Mouse (Mus musculus): ENCODE data around the gene Gm7271.

The Gm7271 gene

DNA sequence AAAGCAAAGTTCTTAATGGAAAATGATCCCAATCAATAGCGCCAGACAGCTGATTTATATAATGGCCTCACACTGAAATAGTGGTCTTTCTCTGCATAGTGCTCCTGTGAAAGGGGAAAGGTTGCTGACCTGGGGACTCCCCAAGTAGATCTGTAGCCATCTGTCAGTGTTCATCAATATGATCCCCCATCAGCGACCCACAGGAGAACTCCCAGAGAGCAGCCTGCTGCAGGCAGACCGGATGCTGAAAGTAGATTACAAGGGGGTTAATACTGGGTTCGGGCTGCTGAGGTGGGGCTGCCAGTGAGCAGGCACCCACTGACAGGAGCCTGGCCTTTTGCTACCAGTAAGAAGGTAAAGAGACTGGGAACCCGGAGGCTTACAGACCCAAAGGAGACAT lies at the start of gene Gm7271:
Gene Gm7271 (plus strand): TSS at position 230 of the 400 bp plus-strand sequence.
- DNase-seq = no peak

DNA sequence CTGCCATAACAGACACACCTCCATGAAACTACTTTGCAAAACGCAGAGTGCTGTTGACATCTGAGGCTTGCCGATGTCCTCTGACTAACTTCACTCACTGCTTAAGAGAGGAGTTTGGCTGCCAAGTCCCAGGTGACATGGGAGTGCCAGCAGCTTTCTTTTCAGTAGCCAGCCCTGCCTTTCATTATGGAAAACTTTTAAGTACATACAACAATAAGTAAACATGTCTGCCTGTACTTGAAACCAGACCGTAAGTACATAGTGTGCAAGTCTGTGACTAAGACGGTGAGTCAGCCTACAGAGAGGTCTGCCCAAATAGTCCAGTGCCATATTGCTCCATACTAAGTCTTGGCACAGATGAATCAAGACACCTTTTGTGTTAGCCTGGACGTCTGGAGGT lies 46.7 kb upstream of the Gm7271 start:
- DNase-seq = no peak

DNA sequence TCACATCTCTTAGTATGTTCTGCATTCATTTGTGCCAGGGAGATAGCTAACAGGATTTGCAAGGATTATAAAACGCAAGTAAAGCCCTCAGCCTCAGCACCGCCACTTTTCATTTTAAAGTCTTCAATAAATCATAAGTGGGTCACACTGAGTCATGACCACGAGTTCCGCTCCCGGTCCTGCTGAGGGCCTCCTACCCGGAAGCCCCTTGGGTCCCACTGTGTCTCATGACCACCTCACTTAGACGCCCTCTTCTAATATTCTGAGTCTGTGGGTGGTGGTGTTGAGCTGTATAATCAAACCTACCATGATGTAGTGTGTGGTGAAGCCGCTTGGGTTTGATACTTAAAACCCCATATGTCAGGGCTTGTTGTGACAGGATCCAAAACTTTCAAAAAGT lies 46.1 kb upstream of the Gm7271 start:
- no peak for DNase-seq

DNA sequence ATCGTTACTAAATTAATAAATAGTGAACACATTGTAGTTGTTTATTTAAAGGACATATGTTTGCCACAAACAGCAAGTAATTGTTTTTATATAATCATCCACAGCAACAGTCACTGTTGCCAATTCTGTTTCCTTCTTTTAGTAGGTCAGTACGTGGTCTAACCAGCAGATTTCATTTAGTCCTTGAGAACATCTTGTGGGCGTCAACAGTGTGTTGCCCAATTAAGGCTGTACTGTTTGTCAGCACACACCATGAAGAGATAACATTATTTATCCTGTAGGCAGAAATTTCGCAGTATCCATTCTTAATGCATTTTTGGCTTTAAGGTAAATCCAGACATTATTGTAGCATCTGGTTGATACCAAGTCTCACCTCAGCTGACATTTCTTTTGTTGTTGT lies 42.4 kb upstream of the Gm7271 start:
- DNase-seq = no peak

DNA sequence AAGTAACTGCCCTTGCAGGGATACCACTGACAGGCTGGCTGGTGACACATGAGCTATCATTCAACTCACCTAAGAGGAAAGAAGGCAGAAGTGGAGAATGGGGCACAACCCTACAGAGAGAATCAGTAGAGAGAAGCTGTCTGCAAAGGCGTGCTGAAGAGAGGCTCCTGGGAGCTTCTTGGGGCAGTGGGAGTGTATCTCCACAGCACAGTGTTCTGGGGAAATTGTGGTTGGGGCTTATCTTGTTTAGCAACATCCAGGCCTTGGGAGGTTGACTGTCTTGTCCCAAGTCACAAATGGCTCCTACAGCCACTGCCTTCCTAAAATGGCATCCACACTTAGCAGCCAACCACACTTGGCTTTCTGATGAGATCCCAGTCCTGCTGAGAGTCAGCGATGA lies 8.9 kb upstream of the Gm7271 start:
- DNase-seq = no peak

DNA sequence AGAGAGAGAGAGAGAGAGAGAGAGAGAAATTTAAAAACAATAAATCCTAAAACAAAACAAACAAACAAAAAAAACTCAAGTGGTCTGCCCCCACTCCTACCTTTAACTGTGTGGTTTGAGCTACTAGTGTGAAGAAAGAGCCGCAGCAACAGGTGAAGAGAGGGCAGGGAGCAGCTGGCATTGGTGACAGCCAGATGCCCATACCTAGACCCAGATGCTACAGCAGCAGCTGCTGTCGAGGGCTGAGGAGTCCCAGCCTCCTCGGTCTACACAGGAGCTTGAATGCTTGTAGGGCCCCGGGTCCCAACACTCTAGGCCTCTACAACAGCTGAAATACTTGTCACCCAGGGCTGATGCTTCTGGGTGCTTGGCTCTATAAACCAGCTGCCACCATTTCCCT lies 7.0 kb upstream of the Gm7271 start:
- DNase-seq = no peak

DNA sequence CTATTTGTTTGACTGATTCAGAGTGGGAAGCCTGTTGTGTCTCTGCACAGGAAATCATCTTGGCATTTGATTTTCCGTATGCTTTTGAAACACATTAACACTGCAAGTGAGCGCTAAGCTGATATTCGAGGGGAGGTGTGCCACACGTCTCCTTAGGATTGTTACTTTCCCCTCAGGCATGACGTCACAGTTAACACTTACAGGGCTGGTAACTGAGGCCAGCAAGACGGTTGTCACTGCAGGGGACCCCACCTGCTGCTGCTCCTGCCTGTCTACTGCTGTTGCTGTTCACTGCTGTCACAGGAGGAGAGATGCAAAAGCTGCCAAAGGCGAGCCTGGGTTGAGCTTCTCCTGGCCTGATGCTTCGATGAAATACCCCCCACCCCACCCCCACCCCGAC lies 6.1 kb upstream of the Gm7271 start:
- no peak for DNase-seq

DNA sequence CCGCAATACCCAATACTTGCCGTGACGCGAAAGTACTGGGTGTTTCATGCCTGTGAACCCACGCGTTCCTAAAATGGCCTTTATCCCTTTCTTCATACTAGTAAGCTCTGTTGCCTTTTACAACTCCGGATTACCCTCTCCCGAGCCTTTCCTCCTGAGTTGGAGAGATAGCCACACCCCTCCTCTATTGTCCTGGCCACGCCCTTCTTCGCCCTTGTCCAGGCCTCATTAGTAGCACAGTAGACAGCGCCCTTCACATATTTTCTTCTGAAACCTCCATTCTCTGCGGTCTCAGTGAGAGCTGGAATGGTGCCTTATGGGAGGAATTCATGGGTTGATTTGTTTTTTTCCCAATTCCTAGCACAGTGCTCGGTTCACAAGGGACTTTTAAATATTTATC lies 11.3 kb downstream of the Gm7271 start:
- no peak for DNase-seq

DNA sequence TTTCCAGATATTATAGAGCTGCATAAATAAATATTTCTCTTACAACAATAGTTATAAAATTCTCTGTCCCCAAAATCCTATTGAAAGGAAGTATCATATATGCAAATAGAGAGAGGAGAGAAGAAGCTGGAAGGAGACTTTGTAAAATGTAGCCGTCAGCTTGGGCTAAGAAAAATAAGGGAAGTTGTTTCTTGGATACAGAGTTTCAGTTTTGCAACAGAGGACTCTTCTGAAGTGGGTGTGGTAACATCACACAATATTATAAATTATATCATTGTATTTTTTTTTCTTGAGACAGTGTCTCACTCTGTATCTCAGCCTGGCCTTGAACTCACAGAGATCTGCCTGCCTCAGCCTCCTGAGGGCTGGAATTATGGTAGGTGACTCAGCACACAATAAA lies 38.6 kb downstream of the Gm7271 start:
- DNase-seq = no peak

DNA sequence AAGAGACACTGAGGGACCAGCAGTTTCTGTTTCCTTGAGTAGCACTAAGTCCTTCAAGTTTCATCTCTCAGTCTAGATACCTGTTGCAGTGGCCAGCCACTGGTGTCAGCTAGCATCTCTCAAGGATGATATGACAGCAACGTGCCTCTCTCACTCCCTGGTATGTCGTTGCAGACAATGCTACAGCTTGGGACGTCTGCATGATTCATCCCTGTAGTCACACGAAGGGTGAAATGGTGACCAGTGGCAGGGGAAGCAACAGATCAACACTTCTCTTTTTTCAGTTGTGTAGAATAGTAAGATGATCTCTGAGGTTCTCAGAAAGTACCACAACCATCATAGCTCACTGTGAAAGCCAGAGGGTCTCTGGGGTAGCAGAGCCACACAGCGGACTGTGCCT lies 40.8 kb downstream of the Gm7271 start:
- DNase-seq = no peak

DNA sequence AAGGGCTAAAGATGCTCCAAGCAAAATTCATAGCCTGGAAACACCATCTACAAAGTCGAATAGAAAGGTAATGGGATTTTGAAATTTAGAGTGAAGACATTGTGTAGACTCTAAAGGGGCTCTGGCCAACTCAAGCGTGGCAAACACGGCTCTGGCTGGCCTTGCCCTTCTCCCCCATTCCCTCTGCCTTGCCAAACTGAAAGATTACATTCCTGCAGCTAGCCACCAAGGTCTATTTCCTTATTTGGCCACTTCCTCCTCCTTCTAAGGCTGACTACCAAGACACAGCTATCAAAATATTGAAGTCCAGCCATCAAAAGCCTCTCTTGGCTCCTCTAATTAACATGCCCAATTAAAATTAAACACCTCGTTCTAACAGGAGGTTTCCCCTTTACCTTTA lies 41.2 kb downstream of the Gm7271 start:
- DNase-seq = no peak

DNA sequence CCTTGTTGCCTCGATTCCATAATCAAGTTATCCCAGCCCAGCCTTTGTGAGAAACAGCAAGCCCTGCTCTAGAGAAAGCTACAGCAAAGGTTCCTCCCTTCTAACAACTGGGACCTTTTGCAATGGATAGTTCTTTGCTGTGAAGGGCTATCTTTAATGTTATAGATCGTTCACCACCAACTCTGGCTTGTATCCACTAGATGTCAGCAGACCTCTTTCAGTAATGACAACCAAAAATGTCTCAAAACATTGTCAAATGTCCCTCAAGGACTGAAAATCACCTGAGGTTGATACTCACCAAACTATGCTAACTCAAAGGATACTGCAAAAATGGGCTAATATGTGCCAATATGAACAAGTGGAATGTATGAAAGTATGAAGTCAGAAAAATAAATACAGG lies 42.0 kb downstream of the Gm7271 start:
- no peak for DNase-seq

DNA sequence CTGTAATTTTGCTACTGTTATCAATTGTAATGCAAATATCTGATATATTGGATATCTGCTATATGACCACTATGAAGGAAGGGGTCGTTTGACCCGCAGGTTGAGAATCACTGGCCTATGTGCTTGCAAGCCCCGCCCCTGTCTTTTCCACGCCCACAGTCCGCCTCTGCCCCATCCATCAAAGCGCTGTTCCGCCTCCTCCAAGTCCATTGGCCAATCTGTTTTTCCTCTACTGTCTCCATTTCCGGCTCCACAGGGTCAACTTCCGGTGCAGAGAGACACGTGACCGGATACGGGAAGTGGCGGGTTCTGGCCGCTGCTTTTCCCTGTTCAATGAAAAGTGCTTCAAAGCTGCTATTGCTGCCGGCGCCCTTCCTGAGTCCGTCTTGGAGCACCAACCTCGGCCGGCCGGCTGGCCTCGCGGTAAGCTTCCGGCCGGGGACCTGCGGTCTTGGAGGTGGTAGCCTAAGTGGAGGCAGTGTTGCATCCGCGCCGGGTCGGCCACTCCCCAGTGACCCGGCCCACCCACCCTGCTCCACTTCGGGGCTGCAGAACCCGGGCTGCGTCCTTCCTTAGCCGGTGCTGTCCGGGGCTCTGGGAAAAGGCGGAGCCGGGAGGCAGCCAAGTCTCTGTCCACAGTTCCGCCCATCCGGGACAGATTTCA lies 45.3 kb downstream of the Gm7271 start, which contains the start of gene Exoc1:
Gene Exoc1 (plus strand): TSS at position 272 of the 664 bp plus-strand sequence.
- peak; percentile 96 for DNase-seq

DNA sequence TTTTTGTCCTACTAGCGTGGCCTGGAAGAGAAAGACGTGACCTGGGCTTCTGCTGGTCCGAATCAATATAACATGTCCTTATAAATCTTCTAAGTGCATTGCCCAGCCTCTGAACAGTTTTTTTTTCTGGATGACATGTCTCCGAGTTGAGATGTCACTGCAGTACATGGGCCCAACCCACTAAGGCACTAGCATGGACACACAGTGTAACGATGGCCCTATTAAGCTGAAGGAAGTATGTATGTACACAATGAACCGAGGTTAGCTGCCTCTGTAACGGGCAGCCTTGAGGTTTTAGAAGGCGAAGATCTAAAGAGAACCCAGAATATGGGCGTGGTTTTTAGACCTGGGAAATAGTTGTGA lies 45.8 kb downstream of the Gm7271 start:
- no peak for DNase-seq

DNA sequence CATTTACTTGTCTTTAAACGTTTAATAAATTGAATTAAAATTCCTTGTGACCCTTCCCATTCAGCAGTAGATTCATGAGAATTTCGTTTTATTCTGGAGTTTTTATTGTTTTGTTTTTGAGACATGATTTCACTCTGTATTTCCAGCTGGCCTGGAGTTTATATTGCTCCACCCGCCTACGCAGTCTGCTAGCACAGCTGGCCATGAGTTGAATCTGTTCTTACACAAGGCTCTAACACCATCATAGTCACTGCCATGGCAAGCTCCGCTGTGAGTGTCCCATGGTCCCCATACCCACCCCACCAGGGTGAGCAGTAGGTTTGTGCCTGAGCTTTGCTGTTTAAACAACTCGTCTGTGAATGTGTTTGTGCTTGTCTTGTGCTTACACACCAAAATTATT lies 49.3 kb downstream of the Gm7271 start:
- no peak for DNase-seq

DNA sequence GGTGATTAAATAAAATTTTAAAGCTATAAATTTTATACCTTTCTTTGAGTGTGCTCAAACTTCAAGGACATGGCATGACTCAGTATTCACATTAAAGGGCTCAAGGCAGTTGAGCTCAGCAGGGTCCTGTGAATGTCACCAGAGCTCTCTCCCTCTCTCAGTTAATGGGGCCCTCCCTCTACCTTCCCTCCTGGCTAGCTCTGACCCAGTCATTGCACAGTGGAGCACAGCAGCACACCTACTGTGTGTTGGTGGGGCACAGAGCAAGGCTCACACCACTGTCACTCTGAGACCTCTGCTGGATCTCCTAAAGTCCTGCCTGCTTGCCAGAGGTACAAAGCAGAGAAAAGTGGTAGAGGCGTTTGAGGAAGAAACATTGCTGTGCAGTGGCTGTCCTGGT lies 52.4 kb downstream of the Gm7271 start:
- no peak for DNase-seq

DNA sequence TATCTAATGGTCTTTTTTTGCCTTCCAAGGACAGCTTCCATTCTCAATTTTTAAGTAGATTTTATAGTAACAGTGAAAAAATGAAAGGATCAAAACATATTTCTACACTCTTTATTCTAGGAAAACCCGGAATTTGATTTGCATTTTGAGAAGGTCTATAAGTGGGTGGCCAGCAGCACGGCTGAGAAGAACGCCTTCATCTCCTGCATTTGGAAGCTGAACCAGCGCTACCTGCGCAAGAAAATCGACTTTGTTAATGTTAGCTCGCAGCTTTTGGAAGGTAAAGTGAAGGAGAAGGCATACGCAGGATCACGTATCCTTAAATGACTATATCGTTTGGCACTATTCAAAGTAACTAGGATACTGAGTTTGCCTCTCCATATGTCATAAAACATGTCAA lies 53.7 kb downstream of the Gm7271 start:
- DNase-seq = no peak

DNA sequence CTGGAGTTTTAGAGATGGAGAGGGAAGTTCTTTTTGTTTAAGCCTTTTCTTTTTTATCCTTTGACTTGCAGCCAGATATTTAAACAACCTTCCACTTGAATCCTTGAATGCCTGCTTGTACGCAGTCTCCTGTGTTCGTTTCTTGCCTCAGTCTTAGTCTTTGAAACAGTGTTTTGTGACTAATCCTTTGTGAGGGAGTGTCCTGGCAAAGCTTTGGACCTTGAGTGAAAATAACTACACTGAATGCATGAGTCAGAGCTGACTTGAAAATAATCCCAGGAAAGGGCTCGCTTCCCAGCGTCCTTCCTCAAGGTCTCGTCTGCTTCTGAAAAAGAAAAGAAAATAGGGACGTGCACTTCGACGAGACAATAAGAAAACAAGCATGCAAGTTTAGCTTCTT lies 56.3 kb downstream of the Gm7271 start:
- DNase-seq = peak in 1 of 2 experiments; percentile 12

DNA sequence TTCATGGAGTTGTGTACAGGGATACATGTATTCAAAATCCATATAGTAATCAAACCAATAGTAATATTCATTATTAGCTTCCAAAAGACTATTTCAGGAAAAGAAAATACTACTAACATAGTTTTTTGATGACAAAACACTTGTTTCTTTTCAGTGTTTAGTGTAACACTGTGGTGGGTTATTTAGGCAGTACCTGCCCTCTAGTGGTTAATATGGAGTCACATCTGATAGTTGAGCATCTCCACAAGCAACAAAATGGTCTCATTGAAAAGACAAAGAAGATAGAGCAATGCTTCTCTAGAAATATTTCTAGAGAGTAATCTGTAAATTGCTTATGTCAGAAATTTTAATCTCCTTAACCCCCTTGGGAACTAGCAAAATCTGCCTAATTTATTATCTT lies 57.0 kb downstream of the Gm7271 start:
- DNase-seq = no peak

DNA sequence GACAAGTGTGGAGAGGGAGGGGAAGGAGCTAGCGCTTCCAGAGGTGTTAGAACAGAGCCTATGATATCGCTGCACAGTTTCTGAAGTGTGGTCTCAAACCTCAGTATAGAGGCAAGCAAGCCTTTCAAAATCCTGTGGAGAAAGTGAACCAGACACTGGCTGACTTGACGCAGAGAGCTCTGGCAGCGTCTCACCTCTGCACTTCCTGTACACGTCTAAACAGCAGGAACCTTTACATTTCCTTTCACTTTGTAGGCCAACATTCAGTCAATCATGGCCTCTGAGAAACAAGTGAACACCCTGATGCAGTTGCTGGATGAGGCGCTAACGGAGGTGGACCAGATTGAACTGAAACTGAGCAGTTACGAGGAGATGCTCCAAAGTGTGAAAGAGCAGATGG lies 59.4 kb downstream of the Gm7271 start:
- DNase-seq = no peak

DNA sequence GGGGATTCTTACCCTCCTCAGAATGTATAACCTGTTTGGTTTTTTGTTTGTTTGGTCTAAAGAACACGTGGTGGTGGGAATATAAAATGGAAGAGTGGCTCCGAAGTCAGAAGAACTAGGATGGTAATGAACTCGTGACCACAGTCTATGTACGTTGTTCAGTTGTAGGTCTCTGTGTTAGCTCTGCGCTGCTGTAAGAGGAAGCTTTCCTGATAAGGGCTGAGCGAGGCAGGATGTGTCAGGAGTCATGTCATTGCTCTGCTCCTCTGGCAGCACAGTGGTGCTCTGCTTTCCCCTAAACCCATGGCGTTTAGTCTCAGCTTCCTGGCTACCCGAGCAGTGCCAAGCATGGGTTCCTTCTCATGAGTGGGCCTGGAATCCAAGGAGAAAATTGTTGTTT lies 66.6 kb downstream of the Gm7271 start:
- DNase-seq = no peak

DNA sequence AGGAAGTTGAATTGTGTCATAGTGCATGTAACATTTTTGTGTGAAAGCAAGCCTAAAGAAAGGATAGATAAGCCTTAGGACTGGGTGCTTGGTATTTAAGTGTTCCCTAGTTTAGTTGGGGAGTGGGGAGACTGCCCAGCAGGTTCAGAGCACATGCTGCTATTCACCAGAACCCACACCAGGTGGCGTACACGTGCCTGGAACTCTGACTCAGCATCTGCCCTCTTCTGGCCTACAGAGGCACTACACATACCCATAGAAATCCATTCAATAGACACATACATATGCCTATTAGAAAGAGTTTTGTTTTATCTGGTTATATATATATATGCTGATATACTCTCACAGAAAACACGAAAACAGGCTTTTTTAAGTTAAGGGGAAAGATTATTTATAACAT lies 81.5 kb downstream of the Gm7271 start:
- DNase-seq = peak; percentile 50 to 81

Measured in kidney, postnatal 36 days (tissue).